Mouse (Mus musculus) myocyte (in vitro differentiated cells): ENCODE measurements around the gene Mier3. TPM values are rescaled to one million over a fixed set of nuclear protein-coding genes. Genes with fewer than 3 reads are reported as not detected.

Source experiments
- H3K27me3 ChIP-seq: one replicate; pipeline ENCODE4 v1.6.1; 2011; ENCODE audit not compliant: control insufficient read depth, insufficient read depth, insufficient read length
- H3K36me3 ChIP-seq: one replicate; pipeline ENCODE4 v1.6.1; 2011; ENCODE audit not compliant: control insufficient read depth, insufficient read depth
- H3K4me2 ChIP-seq: one replicate; pipeline ENCODE4 v1.6.1; 2011; ENCODE audit warnings: low read depth, control low read depth
- H3K4me3 ChIP-seq: one replicate; pipeline ENCODE4 v1.5.1; 2011; ENCODE audit warnings: mild to moderate bottlenecking, control low read depth, moderate library complexity
- H3K79me2 ChIP-seq: one replicate; pipeline ENCODE4 v1.6.1; 2011; ENCODE audit not compliant: control insufficient read depth, insufficient read depth
- H3ac ChIP-seq: one replicate; pipeline ENCODE4 v1.6.1; 2011; ENCODE audit not compliant: control insufficient read depth, insufficient read length
- CEBPB ChIP-seq: IDR thresholded peaks from 2 replicates; pipeline ENCODE4 v1.6.1; 2011; ENCODE audit warnings: mild to moderate bottlenecking, moderate library complexity; ENCODE audit not compliant: poor library complexity, insufficient read depth, severe bottlenecking
- E2F4 ChIP-seq: IDR thresholded peaks from one replicate; pipeline ENCODE4 v1.6.1; 2011; ENCODE audit warnings: mild to moderate bottlenecking, control low read depth, moderate library complexity; ENCODE audit not compliant: insufficient read depth
- MAX ChIP-seq: IDR thresholded peaks from one replicate; pipeline ENCODE4 v1.6.1; 2011; ENCODE audit warnings: low read depth, mild to moderate bottlenecking, control low read depth
- MYOD1 ChIP-seq, 3 experiments: IDR thresholded peaks; one replicate each; pipeline ENCODE4 v1.6.1; 2011; ENCODE audit warnings: control low read depth in 2 of 3, low read depth in 2 of 3, mild to moderate bottlenecking in 2 of 3, moderate library complexity in 1 of 3; ENCODE audit not compliant: insufficient read length in 2 of 3, control insufficient read depth in 1 of 3
- MYOG ChIP-seq, 3 experiments: IDR thresholded peaks; one replicate each; pipeline ENCODE4 v1.6.1; 2011; ENCODE audit warnings: control low read depth in 2 of 3, low read depth in 2 of 3, mild to moderate bottlenecking in 2 of 3; ENCODE audit not compliant: insufficient read length in 2 of 3, control insufficient read depth in 1 of 3, insufficient read depth in 1 of 3
- POLR2A ChIP-seq: IDR thresholded peaks from one replicate; pipeline ENCODE4 v1.6.1; 2011; ENCODE audit warnings: low read depth, mild to moderate bottlenecking, control low read depth, moderate library complexity; ENCODE audit not compliant: insufficient read length
- POLR2AphosphoS2 ChIP-seq: IDR thresholded peaks from one replicate; pipeline ENCODE4 v1.6.1; 2011; ENCODE audit warnings: low read depth, control low read depth; ENCODE audit not compliant: insufficient read length
- REST ChIP-seq: IDR thresholded peaks from one replicate; pipeline ENCODE4 v1.6.1; 2011; ENCODE audit warnings: mild to moderate bottlenecking, control low read depth, moderate library complexity; ENCODE audit not compliant: insufficient read depth, insufficient read length
- SRF ChIP-seq: IDR thresholded peaks from one replicate; pipeline ENCODE4 v1.6.1; 2011; ENCODE audit warnings: low read depth; ENCODE audit not compliant: control insufficient read depth, insufficient read length
- TCF12 ChIP-seq: IDR thresholded peaks from one replicate; pipeline ENCODE4 v1.6.1; 2011; ENCODE audit warnings: mild to moderate bottlenecking, control low read depth; ENCODE audit not compliant: poor library complexity, insufficient read depth, severe bottlenecking
- TCF3 ChIP-seq: IDR thresholded peaks from one replicate; pipeline ENCODE4 v1.6.1; 2011; ENCODE audit warnings: low read depth, control low read depth; ENCODE audit not compliant: insufficient read length
- USF1 ChIP-seq: IDR thresholded peaks from one replicate; pipeline ENCODE4 v1.6.1; 2011; ENCODE audit warnings: low read depth, mild to moderate bottlenecking, control low read depth, moderate library complexity
- polyA plus RNA-seq: library from polyadenylated mRNA; unstranded; fragments of >200 nt; fragmentation: generic; extraction: Trizol; gene quantifications from one replicate; pipeline ENCODE4 v1.2.1, GENCODE M21; 2012; ENCODE audit warnings: missing spikeins

The Mier3 gene
- polyA plus RNA-seq, 1 experiment = 3.3 TPM

GRCm38 (mm10) chr13:111756986-111757385, 76.2 kb downstream of the Mier3 start:
- Histone ChIP-seq H3ac (no peak overlapping the region), H3K4me3 (no peak overlapping the region), H3K27me3 (no peaks in the 10 kb centered on the region), H3K36me3 (peaks cover 39% of the 10 kb centered on the region), H3K79me2 (no peaks in the 10 kb centered on the region), H3K4me2 (no peak overlapping the region)
- TF ChIP-seq MYOD1 (IDR thresholded peaks at IDR 0.05; ENCODE audit: control insufficient read depth in 1 of 3, insufficient read length in 2 of 3, low read depth in 2 of 3) (no peak), POLR2AphosphoS2 (no peak), REST (no peak), TCF12 (no peak), POLR2A (no peak), SRF (no peak), MYOG (IDR thresholded peaks at IDR 0.05; ENCODE audit: control insufficient read depth in 1 of 3, insufficient read depth in 1 of 3, insufficient read length in 2 of 3, low read depth in 2 of 3) (no peak), MAX (no peak), USF1 (no peak), TCF3 (no peak), E2F4 (no peak), CEBPB (no peak)

DNA sequence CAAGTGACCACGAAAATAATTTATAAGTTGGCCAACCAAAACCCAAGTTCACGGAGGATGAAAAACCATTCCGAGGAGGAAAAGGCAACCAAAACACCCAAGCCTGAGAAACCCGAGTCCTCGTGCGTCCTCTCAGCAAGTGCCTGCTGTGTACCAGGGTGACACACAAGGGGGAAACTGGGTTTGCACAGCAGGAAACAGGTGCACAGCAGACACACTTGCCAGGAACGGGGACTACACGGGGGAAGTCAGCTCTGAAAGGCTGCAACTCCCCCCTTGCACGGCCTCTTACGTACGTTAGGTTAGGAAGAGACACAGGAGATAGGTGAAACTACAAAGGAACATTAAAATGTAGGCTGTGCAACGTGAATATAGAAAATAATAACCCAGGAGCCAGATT, 81.7 kb downstream of the Mier3 start:
- H3K79me2 ChIP-seq = no peaks in the 10 kb centered on the region
- no peak overlapping the region for H3K4me2 ChIP-seq
- no peak for TF ChIP-seq POLR2A
- TF ChIP-seq CEBPB = no peak
- no peak for TF ChIP-seq MYOD1 (IDR thresholded peaks at IDR 0.05; ENCODE audit: control insufficient read depth in 1 of 3, insufficient read length in 2 of 3, low read depth in 2 of 3)
- no peak for TF ChIP-seq SRF
- no peak for TF ChIP-seq USF1
- no peak for TF ChIP-seq TCF12
- TF ChIP-seq REST = no peak
- no peak for TF ChIP-seq E2F4
- TF ChIP-seq MYOG (IDR thresholded peaks at IDR 0.05; ENCODE audit: control insufficient read depth in 1 of 3, insufficient read depth in 1 of 3, insufficient read length in 2 of 3, low read depth in 2 of 3) = no peak
- no peak for TF ChIP-seq POLR2AphosphoS2
- no peaks in the 10 kb centered on the region for H3K27me3 ChIP-seq
- no peak overlapping the region for H3ac ChIP-seq
- no peak overlapping the region for H3K4me3 ChIP-seq
- peaks cover 19% of the 10 kb centered on the region for H3K36me3 ChIP-seq

Other genes starting within 250 kb of the Mier3 start
- gene Gpbp1, start 190.9 kb upstream of the Mier3 start, polyA plus RNA-seq = 20.3 TPM
- gene Gm49496, start 131.0 kb upstream of the Mier3 start, polyA plus RNA-seq = not detected
- gene Gm10198, start 88.2 kb upstream of the Mier3 start, polyA plus RNA-seq = not detected
- gene Map3k1, start 128.0 kb downstream of the Mier3 start, polyA plus RNA-seq = 1.0 TPM